Mouse (Mus musculus) CD8-positive naive resting alpha-beta T cell, adult 2 months (primary cell): ENCODE results near the gene Mpped2.

ENCODE experiments used
- DNase-seq, 2 experiments: peaks; one replicate each; pipeline ENCODE4 v3.0.0; 2022; ENCODE audit warnings: low read depth in 2 of 2, low spot score in 2 of 2

Gene Mpped2

GRCm38 (mm10) chr2:106854213-106854612 is 161.1 kb downstream of the Mpped2 start:
- no peak for DNase-seq

GRCm38 (mm10) chr2:106854758-106855157 is 161.7 kb downstream of the Mpped2 start:
- DNase-seq, result no peak

GRCm38 (mm10) chr2:106855184-106855583 is 162.1 kb downstream of the Mpped2 start:
- DNase-seq, result no peak

- no peak for DNase-seq
Observed at GRCm38 (mm10) chr2:106855623-106856350, 162.7 kb downstream of the Mpped2 start.

GRCm38 (mm10) chr2:106856361-106856961 is 163.4 kb downstream of the Mpped2 start:
- DNase-seq, result no peak

GRCm38 (mm10) chr2:106857258-106857657 is 164.2 kb downstream of the Mpped2 start:
- no peak for DNase-seq

GRCm38 (mm10) chr2:106857711-106858110 is 164.6 kb downstream of the Mpped2 start:
- no peak for DNase-seq

- DNase-seq, result no peak
Observed at GRCm38 (mm10) chr2:106860856-106861679, 168.0 kb downstream of the Mpped2 start.

GRCm38 (mm10) chr2:106863050-106863653 is 170.1 kb downstream of the Mpped2 start:
- DNase-seq, result no peak

- DNase-seq, result no peak
Observed at GRCm38 (mm10) chr2:106865148-106865786, 172.2 kb downstream of the Mpped2 start.

- no peak for DNase-seq
Observed at GRCm38 (mm10) chr2:106866303-106866702, 173.2 kb downstream of the Mpped2 start.

GRCm38 (mm10) chr2:106870886-106871285 is 177.8 kb downstream of the Mpped2 start:
- no peak for DNase-seq

GRCm38 (mm10) chr2:106873166-106873565 is 180.1 kb downstream of the Mpped2 start:
- no peak for DNase-seq

- no peak for DNase-seq
Observed at GRCm38 (mm10) chr2:106883390-106883789, 190.3 kb downstream of the Mpped2 start.

- DNase-seq, result no peak
Observed at GRCm38 (mm10) chr2:106888174-106888573, 195.1 kb downstream of the Mpped2 start.

GRCm38 (mm10) chr2:106889297-106890000 is 196.4 kb downstream of the Mpped2 start:
- DNase-seq, result no peak

GRCm38 (mm10) chr2:106893376-106893775 is 200.3 kb downstream of the Mpped2 start:
- no peak for DNase-seq

- no peak for DNase-seq
Observed at GRCm38 (mm10) chr2:106895326-106896023, 202.4 kb downstream of the Mpped2 start.

GRCm38 (mm10) chr2:106896024-106896384 is 202.9 kb downstream of the Mpped2 start:
- DNase-seq, result no peak

- DNase-seq, result no peak
Observed at GRCm38 (mm10) chr2:106911951-106912480, 218.9 kb downstream of the Mpped2 start.
